Mouse (Mus musculus): ENCODE data around the gene St5. TPM values are rescaled to one million over a fixed set of nuclear protein-coding genes. Genes with fewer than 3 reads are reported as not detected.

St5 gene
- total RNA-seq, 2 experiments from 2014 or later: 43.5 to 47.8 TPM

DNA sequence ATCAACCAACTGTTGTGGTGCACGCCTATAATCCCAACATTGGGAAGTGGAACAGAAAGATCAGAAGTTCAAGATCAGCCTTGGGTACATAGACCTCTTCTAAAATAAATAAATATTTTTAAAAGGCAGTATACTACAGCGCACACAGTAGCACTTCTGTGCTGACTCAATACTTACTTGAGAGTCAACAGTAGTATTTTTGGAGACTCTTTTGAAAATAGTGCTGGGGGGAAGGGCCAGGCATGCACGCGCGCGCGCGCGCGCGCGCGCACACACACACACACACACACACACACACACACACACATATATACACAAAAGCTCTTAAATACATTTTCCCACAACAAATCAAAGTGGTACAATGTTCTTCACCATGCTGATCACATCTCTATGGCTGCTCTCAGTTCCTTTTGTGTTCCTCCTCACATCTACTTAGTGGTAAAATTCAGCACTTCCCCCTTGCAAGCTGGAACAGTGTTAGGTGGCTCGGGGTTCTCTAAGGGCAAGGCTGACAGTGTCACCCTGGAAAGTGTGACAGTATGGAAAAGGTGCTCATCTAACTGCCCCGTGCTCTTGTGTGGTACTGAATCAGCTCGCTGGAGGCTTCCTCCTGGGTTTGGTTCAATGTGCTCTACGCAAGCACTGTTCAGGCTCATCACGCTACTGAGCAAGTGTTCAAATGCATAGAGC is 60.0 kb downstream of the St5 start:
- no peak for DNase-seq (ENCODE audit: low spot score in 2 of 2)

DNA sequence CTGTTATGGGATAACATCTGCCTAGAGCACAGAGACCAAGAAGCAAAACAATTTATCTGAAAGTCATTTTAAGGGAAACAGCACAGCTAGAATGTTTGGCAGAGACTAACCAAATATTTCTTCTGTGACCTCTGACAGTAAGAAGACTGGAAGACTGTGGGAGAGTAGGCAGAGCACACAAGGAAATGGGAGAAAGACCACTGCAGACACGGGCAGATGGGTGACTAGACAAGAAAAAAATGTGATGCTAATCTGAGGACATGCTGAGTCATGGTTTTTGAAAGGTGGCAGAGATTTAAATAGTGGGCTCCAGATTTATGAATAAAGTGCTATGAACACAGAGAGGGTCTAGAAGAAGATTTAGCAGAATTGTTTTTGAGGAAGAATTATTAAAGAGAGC is 61.4 kb downstream of the St5 start:
- no peak for DNase-seq (ENCODE audit: low spot score in 2 of 2)

- no peak for DNase-seq (ENCODE audit: low spot score in 2 of 2)
Measured at GRCm38 (mm10) chr7:109641102-109641501, 62.3 kb downstream of the St5 start.

DNA sequence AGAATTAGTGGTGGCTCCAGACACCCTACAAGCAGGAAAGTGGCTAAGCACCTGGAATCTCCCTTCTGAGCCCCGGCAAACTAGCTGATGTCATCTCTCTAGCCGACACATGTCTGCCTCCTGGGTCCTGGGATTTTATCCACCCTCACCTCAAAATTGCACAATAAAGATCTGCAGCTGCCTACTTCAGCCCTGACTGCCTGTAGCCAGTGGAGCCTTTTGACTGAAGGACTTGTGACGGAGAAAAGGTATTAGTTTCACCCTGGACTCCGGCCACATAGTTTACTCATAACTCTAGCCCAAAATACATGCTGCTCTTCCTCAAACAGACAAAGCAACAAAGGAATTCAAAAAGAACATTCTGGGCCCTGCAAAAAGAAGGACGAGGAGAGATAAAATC is 66.0 kb downstream of the St5 start:
- no peak for DNase-seq (ENCODE audit: low spot score in 2 of 2)

GRCm38 (mm10) chr7:109636086-109636792 is 67.2 kb downstream of the St5 start:
- no peak for DNase-seq (ENCODE audit: low spot score in 2 of 2)

GRCm38 (mm10) chr7:109633404-109634085 is 69.9 kb downstream of the St5 start:
- DNase-seq (ENCODE audit: low spot score in 2 of 2): no peak

DNA sequence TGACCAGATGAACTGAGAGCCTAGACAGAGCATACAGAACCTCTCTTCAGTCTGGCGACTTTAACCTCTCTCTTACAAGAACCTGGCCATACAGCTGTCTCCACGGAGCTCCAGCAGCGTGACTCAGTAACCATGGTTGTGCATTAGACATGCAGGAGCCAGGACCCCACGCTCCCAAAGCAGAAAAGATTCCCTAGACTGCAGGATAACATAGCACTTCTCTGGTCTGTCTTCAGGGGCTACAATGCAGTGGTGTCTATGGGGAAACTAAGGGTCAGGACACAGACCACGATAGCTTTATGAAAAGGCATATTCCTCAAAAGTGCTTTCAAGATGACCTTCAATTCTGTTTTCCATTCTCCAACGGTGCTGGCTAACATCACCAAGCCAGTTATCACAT is 72.1 kb downstream of the St5 start:
- DNase-seq (ENCODE audit: low spot score in 2 of 2): no peak

- no peak for DNase-seq (ENCODE audit: low spot score in 2 of 2)
Measured at GRCm38 (mm10) chr7:109629871-109630778, 73.3 kb downstream of the St5 start.

GRCm38 (mm10) chr7:109628935-109629609 is 74.3 kb downstream of the St5 start:
- DNase-seq (ENCODE audit: low spot score in 2 of 2): no peak

GRCm38 (mm10) chr7:109627851-109628250 is 75.6 kb downstream of the St5 start:
- no peak for DNase-seq (ENCODE audit: low spot score in 2 of 2)

DNA sequence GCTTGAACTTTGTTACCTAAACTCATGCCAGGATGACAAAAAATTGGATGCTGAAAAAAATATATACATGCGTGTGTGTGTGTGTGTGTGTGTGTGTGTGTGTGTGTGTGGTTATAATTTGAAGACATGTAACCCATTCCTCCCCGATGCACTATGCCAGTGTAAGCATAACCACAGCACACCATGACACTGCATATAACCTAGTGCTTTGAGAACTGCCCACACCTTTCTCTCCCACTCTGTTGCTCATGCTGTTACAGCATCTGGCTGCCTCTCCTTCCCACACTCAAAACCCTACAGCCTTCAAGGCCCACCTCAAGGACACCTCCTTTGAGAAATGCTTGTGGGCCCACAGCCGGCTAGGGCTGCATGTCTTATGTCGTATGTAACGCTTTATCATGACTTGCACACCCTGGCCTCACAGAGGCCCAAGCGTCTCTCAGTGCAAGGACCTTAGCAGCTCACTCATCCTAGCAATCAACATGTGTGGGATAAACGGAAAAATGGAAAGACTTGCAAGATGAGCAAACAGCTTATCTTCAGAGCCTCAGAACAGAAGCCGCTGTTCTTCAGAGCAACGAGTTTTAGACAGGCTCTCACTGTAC is 81.1 kb downstream of the St5 start:
- peak in 1 of 2 experiments; percentile 11 for DNase-seq (ENCODE audit: low spot score in 2 of 2)

- no peak for DNase-seq (ENCODE audit: low spot score in 2 of 2)
Measured at GRCm38 (mm10) chr7:109620967-109621366, 82.4 kb downstream of the St5 start.

GRCm38 (mm10) chr7:109620288-109620687 is 83.1 kb downstream of the St5 start:
- no peak for DNase-seq (ENCODE audit: low spot score in 2 of 2)

DNA sequence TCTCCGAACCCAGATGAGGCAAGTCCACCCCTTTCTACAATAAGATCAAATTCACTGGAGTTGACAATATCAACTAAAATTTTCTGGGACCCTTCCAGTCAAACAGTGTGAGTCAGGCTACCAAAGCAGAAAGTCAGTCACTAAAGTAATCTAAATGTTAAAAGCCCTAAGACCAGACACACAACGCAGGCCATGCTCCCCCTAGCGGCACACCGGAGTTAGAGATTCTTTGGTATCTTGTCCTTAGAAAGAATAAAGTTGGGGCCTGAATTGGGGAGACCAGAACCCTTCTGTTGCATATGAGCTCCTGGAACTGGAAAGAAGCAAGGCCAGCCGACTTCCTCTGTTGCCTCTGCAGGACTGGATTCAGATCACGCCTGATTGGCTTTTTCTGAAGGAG is 84.7 kb downstream of the St5 start:
- DNase-seq (ENCODE audit: low spot score in 2 of 2): peak; percentile 28 to 77

DNA sequence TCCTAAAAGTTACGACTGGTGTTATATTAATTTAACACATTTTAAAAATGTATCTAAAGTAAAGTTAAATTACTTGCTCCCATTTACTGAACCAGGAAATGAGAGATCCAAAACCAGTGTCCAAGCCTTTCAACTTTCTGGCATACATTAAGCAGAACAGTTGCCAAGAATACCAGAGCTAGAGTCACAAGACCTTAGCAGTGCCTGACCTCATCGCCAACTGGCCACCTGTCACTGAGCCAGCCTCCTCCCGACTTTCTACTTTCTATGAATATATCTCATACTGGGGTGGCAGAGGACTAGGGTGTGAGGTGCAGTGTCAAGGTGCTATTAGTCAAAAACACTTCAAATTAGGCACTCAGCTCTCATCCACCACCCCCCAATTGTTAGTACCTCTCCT is 85.6 kb downstream of the St5 start:
- DNase-seq (ENCODE audit: low spot score in 2 of 2): no peak

DNA sequence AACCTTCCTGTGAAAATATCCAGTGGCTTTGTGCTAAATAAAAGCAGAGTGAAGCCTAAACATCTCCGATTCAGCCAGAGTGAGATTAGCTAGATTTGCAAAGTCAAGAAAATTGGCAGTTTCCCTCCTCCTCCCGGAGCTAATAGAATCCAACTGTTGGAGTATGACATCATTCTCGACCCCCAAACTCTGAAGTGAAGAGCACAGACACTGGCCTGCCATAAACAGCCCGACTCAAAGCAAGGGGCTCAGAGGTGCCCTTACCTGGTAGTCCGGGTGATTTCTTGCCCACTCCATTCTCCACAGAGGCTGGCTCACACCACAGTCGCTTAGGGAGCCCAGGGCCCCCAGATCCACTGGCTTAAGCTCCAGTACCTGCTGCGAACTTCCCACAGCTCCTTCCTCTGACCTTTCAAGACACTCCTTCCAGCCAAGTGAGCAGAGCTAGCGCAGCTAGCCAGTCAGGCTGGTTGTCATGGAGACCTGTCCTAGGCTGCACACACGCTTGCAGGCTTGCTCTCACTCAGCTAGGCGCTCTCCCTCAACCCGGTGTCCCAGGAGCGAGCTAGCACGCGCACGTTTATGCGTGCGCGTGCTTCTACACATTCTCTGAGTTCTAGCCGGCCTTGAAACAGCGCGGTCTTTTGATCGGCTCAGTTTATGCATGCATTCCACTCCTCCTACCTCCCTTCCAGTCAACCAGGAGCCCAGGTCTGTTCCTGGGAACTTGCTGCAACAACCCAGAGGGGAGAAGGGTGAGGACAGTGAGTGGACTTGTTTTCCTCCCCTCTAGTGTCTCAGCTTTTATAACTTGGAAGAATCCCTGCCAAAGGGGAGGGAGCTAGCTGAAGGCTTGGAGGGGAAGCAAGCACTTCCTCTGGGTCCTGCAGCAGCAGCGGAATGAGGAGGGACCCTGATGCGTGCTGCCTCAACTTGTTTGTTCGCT is 87.1 kb downstream of the St5 start:
- peak; percentile 57 to 82 for DNase-seq (ENCODE audit: low spot score in 2 of 2)

GRCm38 (mm10) chr7:109615601-109616000 is 87.8 kb downstream of the St5 start:
- no peak for DNase-seq (ENCODE audit: low spot score in 2 of 2)

- DNase-seq (ENCODE audit: low spot score in 2 of 2): peak in 1 of 2 experiments; percentile 31
Measured at GRCm38 (mm10) chr7:109614939-109615338, 88.5 kb downstream of the St5 start.

DNA sequence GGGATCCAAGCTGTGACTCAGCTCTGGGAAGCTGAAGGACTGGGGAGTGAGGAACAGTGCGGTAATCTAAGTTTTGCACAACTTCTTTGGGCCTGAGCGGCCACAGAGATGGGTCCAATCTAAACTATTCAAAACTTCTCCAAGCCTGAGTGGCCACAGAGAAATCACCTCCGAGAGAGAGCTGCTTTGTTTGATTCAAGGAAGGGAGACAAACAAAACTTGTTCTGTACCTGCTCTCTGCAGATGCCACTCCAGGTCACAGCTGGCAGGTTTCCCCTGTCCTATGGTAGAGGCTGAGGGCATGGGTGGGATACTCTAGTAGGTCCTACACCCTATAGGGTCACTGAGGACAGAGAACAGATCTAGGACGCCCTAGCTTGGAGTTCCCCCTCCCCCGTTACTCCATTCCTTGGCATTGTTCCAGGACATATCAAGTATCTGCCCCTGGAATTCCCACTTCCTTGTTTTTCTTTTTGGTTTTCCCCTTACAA is 89.8 kb downstream of the St5 start:
- DNase-seq (ENCODE audit: low spot score in 2 of 2): no peak

Measured in layer of hippocampus, adult 18-20 months (tissue).